Mouse (Mus musculus): ENCODE measurements at regions not wholly inside any gene's neighbourhood (a gene's known extent, or its start where the extent isn't known, plus 50 kb on each side); places are given as distances from the start of the nearest gene placed in this dataset.
"Not testable (repeated sequence)": the region's sequence is repeated elsewhere in the genome, so short reads cannot be mapped to it uniquely, and the experiment has no call there.

DNA sequence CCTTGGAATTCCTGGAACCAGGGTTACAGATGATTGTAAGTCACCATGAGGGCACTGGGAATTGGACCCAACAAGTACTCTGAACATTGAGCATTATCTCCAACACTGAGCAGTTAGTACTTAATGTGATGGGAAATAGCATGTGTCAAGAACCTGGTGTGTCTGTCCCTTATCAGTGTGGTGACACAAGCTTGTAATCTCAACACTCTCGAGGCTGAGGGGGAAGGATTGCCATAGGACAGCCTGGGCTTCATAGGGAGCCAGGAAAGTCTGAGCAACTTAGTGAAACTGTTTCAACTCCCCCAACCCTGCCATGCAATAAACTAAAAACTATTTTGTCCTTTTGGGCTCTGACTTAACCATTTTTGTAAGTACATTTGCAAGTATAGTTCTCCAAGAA is 100.0 kb downstream of the Wdr20rt start:
- WGBS: 77% methylated on average over 1 of the region's 1 CpGs
- H3K27me3 ChIP-seq: no peaks in the 10 kb centered on the region
- no peak overlapping the region for H3K9ac ChIP-seq (replicated peaks)
- no peaks in the 10 kb centered on the region for H3K4me1 ChIP-seq
- no peak overlapping the region for H3K4me2 ChIP-seq (replicated peaks)
- H3K9me3 ChIP-seq: no peaks in the 10 kb centered on the region
- no peaks in the 10 kb centered on the region for H3K36me3 ChIP-seq
- no peak overlapping the region for H3K27ac ChIP-seq (replicated peaks)
- ATAC-seq (replicated peaks): no peak
- no peak overlapping the region for H3K4me3 ChIP-seq

DNA sequence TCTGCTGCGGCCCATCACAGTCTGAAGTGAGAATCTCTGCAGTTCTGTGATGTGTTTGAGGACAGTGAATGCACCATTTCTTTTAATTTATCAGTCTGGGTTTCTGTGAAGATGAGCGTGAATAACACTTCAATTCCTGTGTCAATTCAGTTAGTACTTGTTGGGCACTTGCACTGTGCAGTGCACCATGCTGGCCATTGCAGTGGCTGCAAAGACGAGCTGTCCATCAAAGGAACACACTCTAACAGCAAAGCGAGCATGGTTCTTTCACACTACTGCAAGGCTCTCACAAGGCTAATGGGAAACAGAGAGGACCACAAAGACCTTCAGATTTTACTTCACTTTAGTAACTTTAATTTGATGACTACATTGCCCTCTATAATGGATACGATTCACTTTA is 103.2 kb downstream of the Wdr20rt start:
- no peak overlapping the region for H3K4me2 ChIP-seq (replicated peaks)
- H3K4me1 ChIP-seq: no peaks in the 10 kb centered on the region
- no peak overlapping the region for H3K27ac ChIP-seq (replicated peaks)
- no peak overlapping the region for H3K4me3 ChIP-seq
- ATAC-seq (replicated peaks): no peak
- no peaks in the 10 kb centered on the region for H3K9me3 ChIP-seq
- WGBS: 70% methylated on average over 5 of the region's 5 CpGs
- no peak overlapping the region for H3K9ac ChIP-seq (replicated peaks)
- no peaks in the 10 kb centered on the region for H3K27me3 ChIP-seq
- H3K36me3 ChIP-seq: no peaks in the 10 kb centered on the region

DNA sequence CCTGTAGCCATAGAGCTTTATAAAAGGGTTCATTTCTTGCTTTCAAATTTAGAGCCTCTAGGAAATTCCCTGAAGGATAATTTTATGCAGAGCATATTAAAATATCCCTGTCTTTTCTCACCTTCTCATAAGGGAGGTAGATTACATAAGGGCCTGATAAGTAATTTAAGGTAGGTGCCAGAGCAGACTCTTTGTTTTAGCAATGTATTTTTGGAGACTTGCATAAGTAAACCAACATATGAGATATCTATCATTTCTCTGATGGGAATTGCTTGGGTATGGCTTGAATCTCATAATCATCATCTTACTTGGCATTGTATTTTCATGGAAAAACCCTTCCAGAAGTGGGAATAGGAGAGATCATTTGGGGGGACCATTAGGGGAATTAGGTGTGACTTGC is 104.4 kb downstream of the Wdr20rt start:
- Histone ChIP-seq H3K9ac (replicated peaks) (no peak overlapping the region), H3K4me1 (no peaks in the 10 kb centered on the region), H3K4me3 (no peak overlapping the region), H3K27me3 (no peaks in the 10 kb centered on the region), H3K27ac (replicated peaks) (no peak overlapping the region), H3K9me3 (no peaks in the 10 kb centered on the region), H3K36me3 (no peaks in the 10 kb centered on the region), H3K4me2 (replicated peaks) (no peak overlapping the region)
- no peak for ATAC-seq (replicated peaks)

DNA sequence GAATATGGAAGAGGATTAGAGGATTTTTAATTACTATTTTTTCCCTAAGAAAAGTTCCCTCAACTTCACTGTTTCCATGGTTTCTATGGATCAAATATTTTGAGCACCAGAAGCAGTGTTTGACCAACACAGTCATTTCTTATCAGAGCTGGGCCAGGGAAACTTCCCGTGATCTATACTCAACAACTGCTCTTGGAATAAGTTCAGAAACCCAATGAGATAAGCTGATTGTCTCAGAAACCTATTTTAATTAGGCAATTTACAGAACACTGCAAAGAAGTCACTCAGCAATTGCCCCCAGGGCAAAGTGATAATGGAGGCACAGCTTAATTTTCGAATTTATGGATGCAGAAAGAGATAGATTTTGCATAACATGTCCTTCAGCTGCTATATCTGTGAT is 114.7 kb downstream of the Wdr20rt start:
- Histone ChIP-seq H3K27ac (replicated peaks) (no peak overlapping the region), H3K4me2 (replicated peaks) (no peak overlapping the region), H3K9ac (replicated peaks) (no peak overlapping the region), H3K4me1 (no peaks in the 10 kb centered on the region), H3K27me3 (no peaks in the 10 kb centered on the region), H3K9me3 (no peaks in the 10 kb centered on the region), H3K36me3 (no peaks in the 10 kb centered on the region), H3K4me3 (no peak overlapping the region)
- 64% methylated on average over 2 of the region's 2 CpGs for WGBS
- no peak for ATAC-seq (replicated peaks)

DNA sequence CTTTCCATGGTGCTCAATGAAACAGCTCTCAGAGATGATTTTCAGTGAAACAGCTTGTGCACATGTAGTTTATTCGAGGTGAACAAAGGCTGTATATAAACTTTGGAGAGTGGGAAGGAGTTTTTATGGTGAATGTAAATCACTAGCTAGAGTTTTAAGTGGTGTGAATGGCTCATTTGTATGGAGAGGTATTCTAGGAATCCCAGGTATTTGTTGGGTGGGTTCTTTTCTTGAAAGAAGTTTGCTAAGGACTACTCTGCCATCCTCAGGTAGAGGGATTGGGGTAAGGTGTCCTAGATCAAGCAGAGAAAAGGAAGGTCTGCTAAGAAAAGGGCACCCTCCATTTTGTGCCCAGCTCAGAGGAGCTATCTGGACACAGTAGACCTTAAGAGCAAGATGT is 121.9 kb downstream of the Wdr20rt start:
- H3K9ac ChIP-seq (replicated peaks): no peak overlapping the region
- no peak for ATAC-seq (replicated peaks)
- no peak overlapping the region for H3K4me2 ChIP-seq (replicated peaks)
- no peaks in the 10 kb centered on the region for H3K9me3 ChIP-seq
- H3K36me3 ChIP-seq: no peaks in the 10 kb centered on the region
- H3K4me1 ChIP-seq: no peaks in the 10 kb centered on the region
- H3K4me3 ChIP-seq: no peak overlapping the region
- WGBS: 55% methylated on average over 1 of the region's 1 CpGs
- no peak overlapping the region for H3K27ac ChIP-seq (replicated peaks)
- H3K27me3 ChIP-seq: no peaks in the 10 kb centered on the region

DNA sequence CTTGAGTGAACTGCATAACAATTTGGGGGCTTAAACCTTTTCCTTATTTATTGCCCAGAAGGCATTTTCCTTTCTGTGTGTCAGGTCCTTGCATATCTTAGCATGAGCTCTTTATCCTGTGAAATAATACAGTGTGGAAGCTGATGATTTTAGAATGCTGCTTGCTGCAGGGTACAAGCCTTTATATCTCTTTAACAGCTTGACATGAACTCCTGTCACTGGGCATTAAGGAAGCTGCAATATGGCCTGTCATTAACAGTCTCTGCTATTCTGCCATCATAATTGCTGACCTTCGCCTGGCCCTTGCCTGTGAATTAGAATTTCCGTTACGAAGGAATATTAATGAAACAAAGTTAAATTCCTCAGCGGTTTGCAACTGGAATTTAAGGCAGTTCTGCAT is 124.2 kb downstream of the Wdr20rt start:
- no peak overlapping the region for H3K4me3 ChIP-seq
- H3K4me1 ChIP-seq: no peaks in the 10 kb centered on the region
- no peak overlapping the region for H3K9ac ChIP-seq (replicated peaks)
- H3K27me3 ChIP-seq: no peaks in the 10 kb centered on the region
- no peaks in the 10 kb centered on the region for H3K36me3 ChIP-seq
- ATAC-seq (replicated peaks): 0 out of 2 replicates have a peak, but pooled peaks have one; percentile 23
- H3K27ac ChIP-seq (replicated peaks): no peak overlapping the region
- 64% methylated on average over 4 of the region's 4 CpGs for WGBS
- no peak overlapping the region for H3K4me2 ChIP-seq (replicated peaks)
- no peaks in the 10 kb centered on the region for H3K9me3 ChIP-seq

DNA sequence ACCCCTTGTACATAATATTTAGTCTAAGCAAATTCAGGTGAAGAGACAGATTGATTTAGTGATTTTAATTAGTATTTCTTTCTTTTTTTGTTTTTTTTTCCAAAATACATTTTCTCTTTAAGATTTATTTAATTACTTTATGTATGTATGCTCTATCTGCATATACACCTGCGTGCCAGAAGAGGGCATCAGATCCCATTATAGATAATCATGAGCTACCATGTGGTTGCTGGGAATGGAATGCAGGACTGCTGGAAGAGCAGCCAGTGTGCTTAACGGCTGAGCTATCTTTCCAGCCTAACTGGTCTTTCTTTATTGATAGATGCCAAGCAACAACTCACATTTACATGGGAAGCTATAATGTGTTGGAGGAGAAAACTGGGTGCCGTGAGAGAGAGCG is 138.9 kb downstream of the Wdr20rt start:
- no peak overlapping the region for H3K27ac ChIP-seq (replicated peaks)
- no peaks in the 10 kb centered on the region for H3K9me3 ChIP-seq
- no peak overlapping the region for H3K9ac ChIP-seq (replicated peaks)
- 68% methylated on average over 4 of the region's 4 CpGs for WGBS
- no peaks in the 10 kb centered on the region for H3K36me3 ChIP-seq
- H3K27me3 ChIP-seq: no peaks in the 10 kb centered on the region
- H3K4me1 ChIP-seq: no peaks in the 10 kb centered on the region
- H3K4me3 ChIP-seq: no peak overlapping the region
- no peak overlapping the region for H3K4me2 ChIP-seq (replicated peaks)
- ATAC-seq (replicated peaks): no peak

DNA sequence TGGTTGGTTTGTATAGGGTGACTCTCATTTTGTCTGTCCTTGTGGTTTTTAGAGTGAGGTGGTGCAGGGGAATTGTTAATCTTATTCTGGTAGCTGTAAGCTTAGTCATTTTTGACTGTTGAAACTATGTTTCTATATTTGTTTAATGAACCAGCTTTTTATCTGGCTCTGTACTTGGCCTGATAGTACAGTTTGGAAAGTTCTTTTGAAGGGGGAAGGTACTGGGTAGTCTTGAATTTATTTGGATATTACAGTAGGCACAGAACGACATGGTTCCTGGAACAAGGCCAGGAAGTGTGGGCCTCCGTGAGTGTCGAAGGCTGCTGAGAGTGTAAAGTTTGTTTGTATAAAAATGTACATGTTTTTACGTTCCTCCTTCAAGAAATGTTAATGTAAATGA is 142.0 kb downstream of the Wdr20rt start:
- Histone ChIP-seq H3K4me1 (no peaks in the 10 kb centered on the region), H3K36me3 (no peaks in the 10 kb centered on the region), H3K9me3 (no peaks in the 10 kb centered on the region), H3K4me2 (replicated peaks) (no peak overlapping the region), H3K9ac (replicated peaks) (no peak overlapping the region), H3K27me3 (no peaks in the 10 kb centered on the region), H3K27ac (replicated peaks) (no peak overlapping the region), H3K4me3 (no peak overlapping the region)
- WGBS: 50% methylated on average over 4 of the region's 4 CpGs
- ATAC-seq (replicated peaks): no peak

DNA sequence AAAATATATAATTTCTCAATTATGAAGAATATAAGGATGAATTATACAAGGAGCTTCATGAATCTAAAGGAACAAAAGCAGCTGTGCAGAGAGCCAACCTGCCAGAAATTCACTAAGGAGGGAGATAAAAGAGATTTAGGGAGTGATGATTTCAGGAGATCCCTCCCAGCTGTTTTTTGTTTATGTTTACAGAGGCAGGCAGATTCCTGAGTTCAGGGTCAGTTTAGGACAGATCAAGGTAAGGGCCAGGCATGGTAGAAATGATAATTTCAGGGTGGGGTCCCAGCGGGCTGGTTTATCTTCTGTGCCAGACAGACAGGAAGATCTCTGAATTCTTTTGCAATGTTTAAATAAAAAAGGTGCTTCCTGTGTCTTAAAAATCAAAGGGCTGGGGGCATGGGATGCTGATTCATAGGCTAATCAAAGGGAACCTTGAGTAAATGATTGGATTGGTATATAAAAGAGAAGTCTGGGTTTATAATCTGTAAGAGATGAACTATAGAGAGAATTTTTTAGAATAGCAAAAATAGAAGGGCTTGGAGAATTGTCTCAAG is 142.6 kb downstream of the Wdr20rt start:
- Histone ChIP-seq H3K27me3 (no peaks in the 10 kb centered on the region), H3K4me1 (no peaks in the 10 kb centered on the region), H3K36me3 (no peaks in the 10 kb centered on the region), H3K27ac (replicated peaks) (no peak overlapping the region), H3K9me3 (no peaks in the 10 kb centered on the region), H3K4me2 (replicated peaks) (no peak overlapping the region), H3K4me3 (no peak overlapping the region), H3K9ac (replicated peaks) (no peak overlapping the region)
- WGBS: 90% methylated on average over 1 of the region's 1 CpGs
- ATAC-seq (replicated peaks): no peak

DNA sequence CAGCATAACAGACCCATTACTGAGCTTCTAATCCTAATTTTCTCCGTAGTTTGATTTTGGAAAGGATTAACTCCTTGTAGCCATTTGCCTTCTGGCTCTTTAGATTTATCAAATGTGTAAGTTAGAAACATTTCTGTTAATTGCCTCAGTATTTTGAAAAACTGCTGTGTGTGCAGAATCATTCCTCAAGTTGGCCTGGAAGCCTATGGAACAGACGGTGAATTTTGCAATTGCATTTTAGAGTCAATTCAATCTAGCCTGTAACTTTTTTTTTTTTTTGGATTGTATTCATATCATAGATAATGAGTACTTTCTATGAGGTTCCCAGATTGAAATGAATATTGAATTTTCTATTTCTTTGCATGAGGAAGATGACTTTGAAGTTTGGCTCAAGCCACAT is 146.3 kb downstream of the Wdr20rt start:
- Histone ChIP-seq H3K36me3 (no peaks in the 10 kb centered on the region), H3K27me3 (no peaks in the 10 kb centered on the region), H3K9ac (replicated peaks) (no peak overlapping the region), H3K9me3 (no peaks in the 10 kb centered on the region), H3K27ac (replicated peaks) (no peak overlapping the region), H3K4me1 (no peaks in the 10 kb centered on the region), H3K4me3 (no peak overlapping the region), H3K4me2 (replicated peaks) (no peak overlapping the region)
- 79% methylated on average over 2 of the region's 2 CpGs for WGBS
- ATAC-seq (replicated peaks): no peak

DNA sequence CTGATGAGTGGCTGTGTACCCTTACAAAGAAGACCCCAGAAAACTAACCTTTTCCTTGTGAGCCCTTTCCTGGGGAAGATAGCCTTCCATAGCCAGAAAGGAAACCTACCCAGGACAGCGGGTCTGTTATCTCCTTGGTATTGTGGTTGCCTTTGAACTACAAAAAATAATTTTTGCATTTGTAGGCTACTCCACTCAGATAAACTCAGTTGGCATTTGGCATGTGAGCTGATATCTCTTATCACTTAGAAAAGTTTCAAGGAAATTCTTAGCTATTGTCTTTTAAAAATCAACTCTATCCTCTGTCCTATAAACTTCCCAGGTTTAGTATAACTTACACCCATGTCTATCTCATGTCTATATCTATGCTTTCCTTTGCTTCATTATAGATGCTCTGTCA is 154.0 kb downstream of the Wdr20rt start:
- no peaks in the 10 kb centered on the region for H3K4me1 ChIP-seq
- WGBS: 100% methylated on average over 1 of the region's 1 CpGs
- H3K27ac ChIP-seq (replicated peaks): no peak overlapping the region
- H3K27me3 ChIP-seq: no peaks in the 10 kb centered on the region
- no peak overlapping the region for H3K4me3 ChIP-seq
- no peak for ATAC-seq (replicated peaks)
- no peak overlapping the region for H3K9ac ChIP-seq (replicated peaks)
- H3K4me2 ChIP-seq (replicated peaks): no peak overlapping the region
- no peaks in the 10 kb centered on the region for H3K36me3 ChIP-seq
- H3K9me3 ChIP-seq: no peaks in the 10 kb centered on the region

DNA sequence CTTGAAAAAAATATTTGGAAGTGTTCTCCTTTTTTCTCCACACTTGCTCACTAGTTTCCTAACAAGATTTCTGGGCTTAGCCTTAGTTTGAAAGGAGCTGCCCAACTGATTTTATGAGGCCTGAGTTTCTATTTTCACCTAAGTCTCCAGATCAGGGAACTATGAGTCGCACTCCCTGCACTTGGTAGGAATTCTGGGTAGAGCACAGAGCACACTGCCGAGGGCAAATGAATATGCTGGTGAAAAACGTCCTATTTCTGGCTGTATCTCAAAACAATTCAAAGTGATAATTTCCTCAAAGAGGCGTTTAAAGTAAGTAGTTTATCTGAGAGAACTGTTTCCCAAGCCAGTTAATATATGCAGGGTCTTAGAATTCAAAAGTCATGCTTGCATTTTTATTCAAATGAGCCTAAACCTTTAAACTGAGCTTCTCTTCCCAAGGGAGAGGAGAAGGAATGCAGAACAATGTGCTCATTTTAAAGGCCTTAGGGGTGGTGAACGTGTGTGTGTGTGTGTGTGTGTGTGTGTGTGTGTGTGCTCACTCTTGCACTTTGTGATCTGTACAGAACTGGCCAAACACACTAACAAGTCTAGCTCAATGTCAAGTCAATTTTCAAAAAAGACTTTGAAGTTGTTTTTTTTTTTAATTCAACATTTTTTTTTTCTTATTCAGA is 156.9 kb downstream of the Wdr20rt start:
- Histone ChIP-seq H3K36me3 (no peaks in the 10 kb centered on the region), H3K9me3 (no peaks in the 10 kb centered on the region), H3K27me3 (no peaks in the 10 kb centered on the region), H3K27ac (replicated peaks) (no peak overlapping the region), H3K4me1 (no peaks in the 10 kb centered on the region), H3K4me2 (replicated peaks) (no peak overlapping the region), H3K9ac (replicated peaks) (no peak overlapping the region), H3K4me3 (no peak overlapping the region)
- 13% methylated on average over 5 of the region's 5 CpGs for WGBS
- ATAC-seq (replicated peaks): peak; percentile 72

DNA sequence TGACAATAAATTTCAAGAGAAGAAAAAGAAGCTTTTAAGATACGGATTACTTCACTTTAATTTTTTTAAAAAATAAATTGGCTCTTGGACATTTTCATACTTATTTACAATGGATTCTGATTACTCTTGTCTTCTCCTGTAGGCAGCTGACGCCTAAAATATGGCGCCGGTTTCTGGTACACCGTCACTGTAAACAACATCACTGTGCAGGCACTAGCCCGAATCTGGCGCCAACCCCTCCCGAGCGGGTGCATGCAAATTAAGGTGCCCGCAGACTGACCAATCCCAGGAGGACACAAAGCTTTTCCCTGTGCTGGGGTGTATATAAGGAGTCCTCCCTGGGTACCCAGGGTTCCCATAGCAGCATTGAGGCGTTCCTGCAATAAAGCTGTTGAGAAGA is 157.5 kb downstream of the Wdr20rt start:
- H3K4me1 ChIP-seq; ATAC-seq (replicated peaks); H3K4me2 ChIP-seq (replicated peaks); H3K4me3 ChIP-seq; H3K27me3 ChIP-seq; H3K9me3 ChIP-seq; H3K36me3 ChIP-seq; H3K27ac ChIP-seq (replicated peaks); H3K9ac ChIP-seq (replicated peaks): not testable (repeated sequence)
- 90% methylated on average over 11 of the region's 11 CpGs for WGBS
